Mouse (Mus musculus) urinary bladder, adult 2 months (tissue): ENCODE data around the gene Pcna. TPM values are rescaled to one million over a fixed set of nuclear protein-coding genes. Genes with fewer than 3 reads are reported as not detected.
"Not testable (repeated sequence)": the region's sequence is repeated elsewhere in the genome, so short reads cannot be mapped to it uniquely, and the experiment has no call there.

ENCODE experiments used
- DNase-seq: peaks from one replicate; pipeline ENCODE4 v3.0.0; 2022; ENCODE audit warnings: low spot score
- polyA plus RNA-seq: library from polyadenylated mRNA; depleted of rRNA; stranded (reverse); fragments of >200 nt; gene quantifications from 2 replicates; pipeline ENCODE4 v1.2.3, GENCODE M21; 2012

Gene Pcna
- polyA plus RNA-seq, 1 experiment: 96.5 TPM

DNA sequence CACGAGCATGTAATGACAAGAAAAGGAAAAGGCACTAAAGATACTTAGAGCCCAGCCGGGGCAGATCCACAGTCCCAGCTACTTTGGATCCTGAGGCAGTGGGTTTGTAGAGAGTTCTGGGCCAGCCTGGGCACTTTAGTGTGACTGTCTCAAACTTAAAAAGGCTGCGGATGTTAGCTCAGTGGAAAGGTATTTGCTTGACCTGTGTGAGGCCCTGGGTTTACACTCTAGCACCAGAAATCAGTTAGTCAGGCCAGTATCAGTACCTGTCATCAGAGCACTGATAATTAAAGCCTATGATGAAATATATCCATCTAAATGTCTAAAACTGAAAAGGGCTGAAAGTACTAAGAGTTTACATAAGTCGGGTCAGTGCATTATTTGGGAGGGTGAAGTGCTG is 23.1 kb upstream of the Pcna start:
- no peak for DNase-seq

- DNase-seq: no peak
Measured at GRCm38 (mm10) chr2:132275527-132275926, 22.4 kb upstream of the Pcna start.

DNA sequence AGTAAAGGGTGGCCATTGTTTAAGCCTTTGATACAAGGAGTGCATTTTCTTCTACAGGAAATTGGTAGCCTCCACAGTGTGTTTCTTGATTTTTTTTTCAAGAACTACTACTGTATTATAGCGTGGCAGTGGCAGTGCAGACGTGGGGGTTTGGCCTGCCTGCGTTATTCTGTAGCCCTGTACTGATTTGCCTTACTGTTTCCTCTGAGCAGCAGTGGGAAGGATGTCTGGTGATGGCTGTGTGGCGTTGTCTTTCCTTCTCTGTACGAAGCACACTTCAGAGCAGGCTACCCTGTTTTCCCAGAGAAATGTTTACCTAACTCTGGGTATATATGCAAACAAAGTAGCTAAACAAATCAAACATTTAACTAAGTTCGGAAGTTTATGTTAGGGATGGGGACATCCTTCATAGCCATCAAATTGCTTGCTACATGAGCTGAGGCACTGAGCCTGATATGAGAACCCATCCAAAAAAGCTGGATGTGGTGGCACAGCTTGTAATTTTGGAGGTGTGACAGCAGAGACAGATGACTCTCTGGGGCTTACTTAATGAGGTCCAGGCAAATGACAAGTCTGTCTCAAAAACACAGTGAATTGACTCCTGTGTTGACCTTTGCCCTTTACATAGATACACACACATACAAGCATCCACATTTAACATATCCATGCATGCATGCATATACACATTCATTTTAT is 19.7 kb upstream of the Pcna start:
- DNase-seq: no peak

DNA sequence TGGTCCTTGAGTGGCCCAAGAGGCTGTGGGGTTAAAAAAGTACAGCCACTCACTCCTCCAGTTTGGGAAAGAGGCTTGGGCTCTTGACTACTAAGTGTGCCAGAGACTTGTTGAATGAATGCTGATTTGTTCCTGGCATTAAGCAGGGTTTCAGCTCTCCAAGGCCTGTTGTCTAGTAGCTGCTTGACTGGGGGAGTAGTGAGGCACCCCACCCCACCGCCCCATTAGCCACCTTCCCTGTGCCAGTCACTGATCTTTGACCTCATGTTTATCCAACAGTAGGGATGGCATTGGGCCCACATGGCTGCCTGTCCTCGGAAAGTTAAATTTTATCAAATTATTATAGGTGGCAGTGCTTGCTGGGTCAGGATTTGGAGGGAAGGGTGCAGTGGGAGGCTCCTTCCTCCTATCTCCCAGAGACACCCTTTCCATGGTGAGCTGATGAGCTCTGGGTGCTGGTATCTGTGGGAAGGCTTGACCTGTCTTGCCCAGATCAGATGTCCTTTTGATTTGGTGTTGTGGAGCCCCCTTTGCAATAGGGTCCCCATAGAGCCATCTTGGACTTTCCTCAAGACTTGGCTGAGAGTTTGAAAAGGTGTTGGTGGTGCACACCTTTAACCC is 17.3 kb upstream of the Pcna start:
- DNase-seq: no peak

DNA sequence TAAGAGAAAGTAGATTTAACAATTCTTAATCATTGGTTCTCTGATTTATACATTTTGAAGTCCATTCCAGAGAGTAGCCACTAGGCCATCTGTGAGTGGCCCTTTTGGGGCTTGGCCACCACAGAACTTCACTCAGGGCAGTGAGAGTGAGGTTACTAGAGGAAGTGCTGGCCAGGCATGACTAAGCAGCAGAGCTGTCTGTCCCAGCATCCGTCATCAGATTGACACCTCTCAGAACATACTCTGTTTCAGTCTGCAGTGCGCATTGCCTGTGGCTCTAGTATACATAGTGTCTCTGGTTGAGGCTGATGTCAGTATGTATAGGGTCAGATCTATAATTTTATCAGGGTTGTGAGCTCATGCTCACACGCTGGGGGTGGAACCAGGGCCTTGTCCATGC is 16.1 kb upstream of the Pcna start:
- DNase-seq: no peak

- DNase-seq: no peak
Measured at GRCm38 (mm10) chr2:132266086-132266485, 13.0 kb upstream of the Pcna start.

DNA sequence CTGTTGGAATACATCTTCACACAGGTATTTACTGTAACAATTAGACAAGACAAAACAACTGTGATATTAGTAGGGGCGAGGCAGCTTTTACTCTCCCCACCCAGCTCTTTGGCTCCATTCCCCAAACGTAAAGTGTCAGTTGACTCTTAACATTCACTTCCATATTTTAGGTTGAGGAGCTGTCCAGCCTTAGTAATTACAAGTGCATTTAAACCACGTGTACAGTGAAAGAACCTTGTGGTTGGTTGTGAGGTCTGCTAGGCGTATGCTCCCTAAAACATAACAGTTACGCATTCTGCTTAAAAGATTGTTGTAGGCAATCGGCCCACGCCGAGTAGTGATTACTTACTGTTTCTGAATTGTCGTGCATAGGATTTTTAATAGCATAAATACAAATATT is 12.1 kb upstream of the Pcna start:
- DNase-seq: no peak

DNA sequence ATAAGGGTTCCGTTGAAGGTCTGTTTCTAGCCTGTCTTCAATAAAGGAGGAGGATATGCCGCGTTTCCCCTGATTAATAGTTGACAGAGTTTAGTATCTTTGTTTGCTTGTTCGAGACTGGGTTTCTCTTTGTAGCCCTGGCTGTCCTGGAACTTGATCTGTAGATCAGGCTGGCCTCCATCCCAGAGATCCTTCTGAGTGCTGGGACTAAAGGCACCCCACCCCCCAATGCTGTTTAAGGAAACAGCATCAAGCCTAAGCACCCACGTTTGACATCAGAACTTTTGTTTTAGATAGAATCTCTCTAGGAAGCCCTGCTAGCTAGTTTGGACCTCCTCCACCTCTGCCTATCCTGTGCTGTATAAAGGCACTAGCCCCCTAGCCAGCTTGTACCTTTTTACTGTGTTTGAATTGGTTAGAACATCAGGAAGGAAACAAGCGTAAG is 11.2 kb upstream of the Pcna start:
- DNase-seq: no peak

DNA sequence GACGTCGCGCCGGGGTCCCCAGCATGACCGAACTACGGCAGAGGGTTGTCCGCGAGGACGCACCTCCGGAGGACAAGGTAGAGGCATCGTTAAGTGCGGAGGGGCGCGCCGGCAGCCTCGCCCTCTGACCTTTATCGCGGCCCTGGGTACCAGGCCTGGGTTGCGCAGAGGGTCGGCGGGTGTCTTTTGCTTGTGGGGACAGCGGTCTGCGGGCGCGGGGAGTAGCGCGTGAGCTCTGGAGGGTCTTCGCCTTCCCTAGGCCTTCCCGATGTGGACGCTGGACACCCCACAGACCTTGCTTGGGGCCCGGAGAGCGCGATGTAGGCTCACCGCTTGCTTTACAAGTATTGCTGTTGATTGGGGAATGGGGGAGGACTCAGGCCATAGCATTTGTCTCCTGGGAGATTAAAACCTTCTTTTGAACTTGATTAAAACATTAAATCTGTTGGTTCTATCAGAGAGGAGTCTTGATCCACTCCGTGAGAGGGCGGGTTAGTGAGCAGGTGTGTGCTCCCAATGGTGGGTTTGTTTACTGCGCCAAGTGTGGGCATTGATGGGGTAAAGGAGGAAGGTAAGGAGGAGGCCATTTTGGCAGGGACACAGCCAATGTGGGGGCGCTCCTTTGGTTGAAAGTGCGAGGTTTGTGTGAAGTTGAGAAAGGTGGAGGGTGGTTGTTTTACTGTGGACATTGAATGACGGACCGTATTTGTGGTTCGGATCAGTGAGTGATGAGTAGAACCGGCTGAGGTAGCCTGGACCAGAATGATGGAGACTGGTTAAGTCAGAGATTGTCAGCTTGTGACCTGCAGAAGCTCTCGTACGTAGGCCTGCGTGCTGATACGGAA is 10.5 kb upstream of the Pcna start:
- DNase-seq: no peak

- peak; percentile 98 for DNase-seq
Measured at GRCm38 (mm10) chr2:132262879-132263398, 9.8 kb upstream of the Pcna start, which contains the start of gene Cds2. TSS of gene Cds2 (plus strand) at chr2:132263148.

DNA sequence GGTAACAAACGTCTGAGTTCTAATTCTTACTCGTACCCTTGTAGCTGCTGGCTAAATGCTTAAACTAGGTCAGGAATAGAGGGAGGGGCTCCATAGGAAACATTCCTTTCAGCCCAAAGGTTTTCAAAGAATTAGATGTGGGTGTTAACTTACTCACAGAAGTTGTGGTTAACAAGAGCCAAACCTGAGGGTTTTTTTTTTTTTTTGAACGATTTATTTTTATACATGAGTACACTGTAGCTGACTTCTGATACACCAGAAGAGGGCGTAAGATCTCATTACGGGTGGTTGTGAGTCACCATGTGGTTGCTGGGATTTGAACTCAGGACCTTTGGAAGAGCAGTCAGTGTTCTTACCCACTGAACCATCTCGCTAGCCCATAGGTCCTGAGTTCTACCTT is 9.1 kb upstream of the Pcna start:
- no peak for DNase-seq

- DNase-seq: no peak
Measured at GRCm38 (mm10) chr2:132260601-132261000, 7.5 kb upstream of the Pcna start.

DNA sequence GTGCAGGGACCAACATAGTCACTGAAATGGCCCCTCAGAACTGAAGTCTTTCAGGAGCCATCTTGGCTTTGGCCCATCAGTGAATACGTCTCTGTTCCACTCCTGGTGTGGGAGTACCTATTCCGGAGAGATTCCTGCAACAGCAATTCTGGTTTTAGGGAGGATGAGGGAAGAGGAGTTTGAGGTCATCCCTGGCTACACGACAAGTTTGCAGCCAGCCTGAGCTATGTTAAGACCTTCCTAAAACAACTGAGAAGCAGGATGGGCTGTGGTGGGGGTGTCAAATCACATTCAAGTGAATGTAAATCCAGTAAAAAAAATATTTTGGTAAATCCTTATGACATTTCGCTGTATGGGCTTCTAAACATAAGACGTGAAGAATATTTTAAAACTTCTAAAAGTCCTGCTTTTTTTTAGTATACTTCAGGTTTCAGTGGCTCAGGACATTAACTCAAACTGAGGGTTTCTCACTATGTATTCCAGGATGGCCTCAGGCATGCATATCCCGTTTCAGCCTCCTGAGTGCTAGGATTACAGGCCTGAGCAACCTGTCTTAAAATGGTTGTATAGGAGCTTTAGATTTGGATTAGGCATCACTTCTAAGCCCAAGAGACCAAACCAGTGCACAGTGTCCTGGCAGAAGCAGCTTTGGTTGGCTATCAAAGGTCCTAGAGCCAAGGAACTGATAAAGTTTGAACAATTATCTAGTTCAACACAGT is 4.4 kb upstream of the Pcna start:
- no peak for DNase-seq

- DNase-seq: no peak
Measured at GRCm38 (mm10) chr2:132253603-132254002, 489 bp upstream of the Pcna start.

- no peak for DNase-seq
Measured at GRCm38 (mm10) chr2:132251911-132252310, 1.2 kb downstream of the Pcna start.

DNA sequence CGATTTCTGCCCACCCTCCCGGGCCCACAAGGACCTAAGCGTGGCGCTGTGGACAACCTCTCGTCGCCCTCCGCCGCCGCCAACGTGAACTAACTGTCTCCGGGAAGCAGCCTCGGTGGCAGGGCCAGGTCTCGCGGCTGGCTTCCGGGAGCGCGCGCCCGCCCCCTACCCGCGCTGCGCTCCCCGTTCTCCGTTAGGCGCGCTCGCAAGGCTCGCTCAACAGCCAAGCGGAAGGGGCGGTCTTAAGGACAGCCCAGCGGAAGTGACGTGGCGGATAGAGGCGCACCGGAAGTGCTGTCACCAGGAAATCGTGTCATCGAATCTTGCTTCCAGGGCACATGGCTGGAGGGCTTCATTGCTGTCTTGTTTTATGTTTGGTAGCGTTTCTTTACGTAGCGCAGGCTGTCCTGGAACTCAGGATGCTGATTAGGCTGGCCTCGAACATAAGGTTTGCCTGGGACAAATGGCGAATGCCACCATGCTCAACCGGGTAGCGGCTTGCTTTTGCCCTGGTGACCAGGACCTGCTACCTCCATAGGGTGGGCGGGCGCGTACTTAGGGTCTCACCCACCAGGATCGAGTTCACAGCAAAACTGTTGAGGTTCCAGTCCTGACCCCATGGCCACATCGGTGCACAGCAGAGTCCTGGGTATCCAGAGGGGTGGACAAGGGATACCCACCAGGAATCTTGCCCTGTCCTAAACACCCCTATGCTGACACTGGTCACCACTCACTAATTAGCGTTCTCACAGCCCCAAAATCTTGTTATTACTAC is 5.4 kb downstream of the Pcna start, which contains the start of gene Tmem230:
TSS of gene Tmem230 (minus strand) at position 269 of the 775 bp plus-strand sequence.
- peak; percentile 73 for DNase-seq

- DNase-seq: no peak
Measured at GRCm38 (mm10) chr2:132243370-132243769, 9.7 kb downstream of the Pcna start.

DNA sequence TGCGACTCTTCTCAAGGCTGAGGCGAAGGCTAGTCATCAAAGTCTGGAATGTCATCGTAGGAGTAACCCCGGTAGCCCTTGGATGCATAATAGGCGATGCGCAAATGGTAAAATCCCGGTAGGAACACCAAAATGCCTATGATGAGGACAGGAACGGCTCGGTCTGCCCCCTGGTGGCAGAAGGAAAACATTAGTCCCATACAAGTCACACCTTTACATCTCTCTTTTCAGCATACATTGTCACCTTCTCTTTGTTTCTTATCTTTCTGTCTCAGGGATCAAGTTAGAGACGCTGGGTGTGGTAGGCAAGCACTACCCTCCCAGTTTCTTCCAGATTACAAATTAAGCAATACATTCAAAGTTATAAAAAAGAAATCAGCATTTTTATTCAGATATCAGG is 12.7 kb downstream of the Pcna start:
- DNase-seq: not testable (repeated sequence)

GRCm38 (mm10) chr2:132239434-132239833 is 13.7 kb downstream of the Pcna start:
- not testable (repeated sequence) for DNase-seq

DNA sequence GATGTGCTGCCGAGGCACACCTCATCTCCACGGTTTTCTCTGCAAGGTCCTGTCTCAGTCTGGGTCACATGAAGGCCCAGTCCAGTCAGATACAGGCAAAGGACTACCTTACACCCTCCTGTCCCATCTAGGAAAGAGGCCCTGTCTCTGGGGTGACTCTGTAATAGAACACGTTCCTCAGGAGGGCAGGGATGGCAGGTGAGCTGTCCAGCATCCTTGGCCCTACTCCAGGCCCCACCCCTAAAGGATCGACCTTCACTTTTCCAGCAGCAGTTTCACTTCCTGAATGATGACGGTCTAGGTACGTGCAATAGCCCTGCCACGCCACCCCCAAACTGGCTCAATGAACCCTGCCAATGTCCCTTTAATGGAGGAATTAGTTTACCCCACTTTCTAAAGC is 17.1 kb downstream of the Pcna start:
- no peak for DNase-seq

- no peak for DNase-seq
Measured at GRCm38 (mm10) chr2:132235291-132235690, 17.8 kb downstream of the Pcna start.
